Mouse (Mus musculus): ENCODE results near the gene Drd5.

Gene Drd5

DNA sequence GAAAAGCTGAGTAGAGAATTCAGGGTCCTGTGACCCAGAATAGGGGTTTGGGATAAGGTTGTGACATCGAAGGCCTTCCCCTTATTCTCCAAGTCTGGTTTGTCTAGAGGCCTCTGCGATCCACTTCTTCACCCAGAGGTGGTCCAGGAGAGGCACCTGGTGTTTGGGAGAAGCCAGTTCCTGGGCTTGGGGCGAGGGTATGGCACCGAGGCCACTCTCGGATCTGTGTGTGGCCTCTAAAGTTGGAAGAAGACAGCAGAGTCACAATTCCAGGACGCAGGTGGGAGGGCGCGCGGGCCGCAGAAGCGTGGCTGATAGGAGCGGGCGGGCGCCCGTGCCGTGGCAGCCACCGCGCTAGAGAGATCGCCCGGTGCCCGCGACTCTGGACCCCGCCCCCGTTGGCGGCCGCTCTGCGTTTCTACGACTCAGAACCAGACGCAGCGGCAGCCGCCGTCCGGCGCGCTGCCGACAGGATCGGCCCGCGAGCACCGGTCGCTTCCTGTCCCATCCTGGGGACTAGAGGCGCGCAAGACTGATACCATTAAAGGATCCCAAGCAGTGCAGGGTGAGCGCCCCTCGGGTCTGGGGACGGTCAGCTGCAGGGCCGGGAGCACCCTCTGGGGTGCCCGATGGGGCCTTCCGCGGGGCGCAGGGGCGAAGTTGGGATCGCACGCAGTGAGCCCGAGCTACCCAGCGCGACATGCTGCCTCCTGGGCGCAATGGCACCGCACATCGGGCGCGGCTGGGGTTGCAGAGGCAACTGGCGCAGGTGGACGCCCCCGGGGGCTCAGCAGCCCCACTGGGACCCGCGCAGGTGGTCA lies at the start of gene Drd5:
TSS of gene Drd5 (plus strand) at position 402 of the 821 bp plus-strand sequence.
- no peak for DNase-seq (ENCODE audit: low read depth)

DNA sequence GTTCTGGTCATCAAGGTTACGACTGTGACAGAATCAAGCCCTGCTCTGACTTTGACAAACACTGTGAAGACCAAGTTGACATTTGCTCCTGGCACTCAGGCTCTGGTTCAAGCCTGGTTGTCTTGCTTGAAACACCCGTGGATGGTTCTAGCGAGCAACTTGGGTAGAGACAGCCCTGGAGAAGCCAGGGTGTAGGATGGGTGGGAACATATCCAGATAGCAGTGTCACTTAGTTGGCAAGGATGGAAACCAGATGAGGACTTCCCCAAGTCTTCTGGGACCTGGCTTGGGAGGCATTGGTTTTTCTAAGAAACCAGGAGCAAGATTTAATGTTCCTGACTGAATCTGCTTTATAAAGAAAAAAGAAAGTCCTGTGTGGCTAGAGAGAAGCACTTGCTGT lies 48.2 kb upstream of the Drd5 start:
- no peak for DNase-seq (ENCODE audit: low read depth)

DNA sequence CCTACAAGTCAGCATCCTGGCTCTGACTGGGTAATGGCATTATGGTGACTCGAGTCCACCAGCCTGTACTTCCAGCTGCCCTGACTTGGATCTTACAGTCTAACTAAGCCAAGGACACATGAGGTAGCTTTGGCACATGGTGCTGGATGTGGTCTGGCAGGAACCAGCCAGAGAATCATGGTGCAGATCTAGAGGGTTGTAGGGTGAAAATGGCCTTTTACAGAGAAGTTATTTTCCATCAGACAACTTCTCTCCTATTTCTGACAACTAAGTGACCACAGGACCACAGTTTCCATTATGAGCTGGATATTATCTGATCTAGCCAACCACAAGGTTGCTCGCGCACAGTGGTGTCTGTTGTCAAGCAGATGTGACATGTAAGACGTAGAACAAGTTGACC lies 45.3 kb upstream of the Drd5 start:
- DNase-seq (ENCODE audit: low read depth): peak; percentile 44

DNA sequence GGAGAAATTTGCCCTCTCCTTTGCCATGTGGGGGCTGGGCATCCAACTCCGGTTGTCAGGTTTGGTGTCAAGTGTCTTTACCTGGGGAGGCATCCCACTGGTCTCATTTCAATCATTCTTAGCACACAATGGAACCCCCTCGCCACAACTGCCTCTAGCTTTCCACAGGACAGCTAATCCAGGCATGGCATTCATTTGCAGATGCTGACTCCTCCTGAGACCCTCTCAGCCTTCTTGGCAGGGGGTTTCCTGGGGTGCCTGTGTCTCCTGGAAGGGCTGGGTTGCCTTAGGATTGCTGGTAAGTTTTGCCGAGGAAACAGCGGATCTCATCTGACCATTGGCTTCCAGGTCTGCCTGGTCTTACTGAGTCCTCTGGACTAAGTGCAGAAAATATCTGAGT lies 43.4 kb upstream of the Drd5 start, which contains the start of gene Otop1:
TSS of gene Otop1 (plus strand) at position 202 of the 400 bp plus-strand sequence.
- DNase-seq (ENCODE audit: low read depth): no peak

DNA sequence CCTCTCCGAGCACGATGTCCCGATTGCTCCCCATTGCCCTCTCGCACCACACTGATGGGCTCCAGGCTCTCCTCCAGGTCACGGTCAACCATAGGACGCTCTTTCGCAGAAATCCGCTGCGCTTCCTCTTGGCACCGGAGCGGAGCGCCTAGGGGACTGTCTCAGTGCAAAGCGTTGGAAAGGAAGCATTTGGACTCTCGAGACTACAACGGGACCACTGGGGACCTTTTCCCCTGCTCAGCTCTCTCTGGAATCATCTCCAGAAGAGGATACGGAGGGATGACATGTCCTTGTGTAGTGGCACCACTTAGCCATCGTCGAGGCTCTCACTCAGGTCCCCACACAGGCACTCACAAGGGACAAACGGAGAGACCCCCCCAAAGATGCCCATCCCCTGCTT lies 42.7 kb upstream of the Drd5 start:
- no peak for DNase-seq (ENCODE audit: low read depth)

DNA sequence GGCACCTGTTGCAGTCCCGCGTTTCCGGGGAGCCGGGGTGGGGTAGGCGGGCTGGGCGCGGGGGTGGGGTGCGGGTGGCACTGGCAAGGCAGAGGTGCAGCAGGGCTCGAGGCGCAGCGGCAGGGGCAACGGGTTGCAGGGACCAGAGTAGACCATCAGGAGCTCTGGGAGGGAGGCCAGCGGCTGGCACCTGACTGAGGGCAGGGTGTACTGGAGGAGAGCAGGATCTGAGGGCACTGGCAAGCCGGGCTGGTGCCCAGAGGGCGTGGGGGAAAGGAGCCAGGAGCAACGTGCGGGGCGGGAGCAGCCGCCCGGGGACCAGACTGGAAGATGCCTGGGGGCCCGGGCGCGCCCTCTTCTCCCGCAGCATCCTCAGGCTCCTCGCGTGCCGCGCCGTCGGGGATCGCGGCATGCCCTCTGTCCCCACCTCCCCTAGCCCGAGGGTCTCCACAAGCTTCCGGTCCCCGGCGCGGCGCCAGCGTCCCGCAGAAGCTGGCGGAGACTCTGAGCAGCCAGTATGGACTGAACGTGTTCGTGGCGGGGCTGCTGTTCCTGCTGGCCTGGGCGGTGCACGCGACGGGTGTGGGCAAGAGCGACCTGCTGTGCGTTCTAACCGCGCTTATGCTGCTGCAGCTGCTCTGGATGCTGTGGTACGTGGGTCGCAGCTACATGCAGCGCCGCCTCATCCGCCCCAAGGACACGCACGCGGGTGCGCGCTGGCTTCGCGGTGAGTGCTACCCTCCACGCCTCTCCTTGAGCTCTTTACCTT lies 41.9 kb upstream of the Drd5 start:
- no peak for DNase-seq (ENCODE audit: low read depth)

DNA sequence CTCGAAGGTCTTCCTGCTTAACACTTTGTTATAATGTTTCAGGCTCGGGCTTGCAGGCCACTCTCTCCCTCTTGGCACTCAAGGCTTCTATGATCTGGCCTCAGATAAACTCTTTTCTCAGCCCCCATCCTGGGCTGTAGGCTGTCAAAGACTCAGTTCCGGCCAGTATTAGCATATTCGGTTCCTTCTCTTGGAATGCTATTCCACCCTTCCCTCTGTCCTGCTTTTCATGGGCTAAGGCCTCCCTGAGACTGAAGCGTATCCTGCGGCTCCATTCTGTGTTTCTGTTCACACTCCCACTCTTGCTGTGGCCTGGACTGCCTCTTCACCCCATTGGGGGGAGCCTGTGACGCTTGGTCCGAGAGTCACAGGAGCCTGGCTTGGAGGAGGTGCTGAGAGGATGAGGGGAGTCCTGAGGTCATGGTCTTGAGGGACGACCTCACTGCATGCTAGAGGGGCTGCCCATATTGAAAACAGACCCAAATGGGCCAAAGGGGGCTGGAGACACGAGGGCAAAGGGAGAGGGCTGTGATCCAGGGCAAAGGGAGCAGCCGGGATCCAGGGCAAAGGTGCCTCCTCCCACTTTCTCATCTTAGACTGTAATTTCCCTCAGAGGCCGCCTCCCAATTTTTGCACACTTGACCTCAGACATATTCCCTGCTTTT lies 41.1 kb upstream of the Drd5 start:
- DNase-seq (ENCODE audit: low read depth): no peak

DNA sequence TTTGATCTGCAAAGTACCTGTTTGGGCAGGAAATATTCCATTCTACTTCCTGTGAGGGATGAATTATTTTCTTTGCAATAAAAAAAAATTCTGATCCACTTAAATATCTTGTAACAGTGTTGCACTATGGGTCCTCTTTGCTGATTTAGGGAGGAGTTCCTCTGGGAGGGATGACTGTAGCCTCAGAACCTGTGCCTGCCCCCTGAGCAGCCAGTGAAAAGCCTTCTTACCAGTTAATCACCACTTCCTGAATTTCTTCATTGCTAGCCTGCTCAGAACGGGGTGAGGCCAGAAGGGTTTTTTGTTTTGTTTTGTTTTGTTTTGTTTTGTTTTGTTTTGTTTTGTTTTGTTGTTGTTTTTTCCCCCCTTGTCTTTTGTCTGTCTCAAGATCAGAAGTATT lies 39.1 kb upstream of the Drd5 start:
- no peak for DNase-seq (ENCODE audit: low read depth)

DNA sequence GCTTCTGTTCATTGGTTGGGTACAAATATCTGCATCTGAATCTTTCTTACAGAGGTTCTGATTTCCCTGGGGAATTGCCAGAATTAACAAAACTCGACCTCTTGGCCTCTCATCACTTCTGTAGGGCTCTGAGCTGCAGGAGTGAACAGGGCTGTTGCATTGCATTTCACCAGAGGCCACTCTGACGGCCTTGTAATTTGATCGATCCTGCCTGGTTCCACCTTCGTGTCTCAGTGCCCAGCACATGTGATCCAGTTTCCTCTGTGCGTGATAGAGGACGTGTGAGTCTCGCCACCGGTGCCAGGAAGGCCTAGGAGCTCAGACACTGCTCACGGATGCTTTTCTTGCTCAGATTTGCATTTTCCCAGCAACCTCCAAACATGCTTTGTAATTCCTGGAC lies 33.4 kb upstream of the Drd5 start:
- no peak for DNase-seq (ENCODE audit: low read depth)

DNA sequence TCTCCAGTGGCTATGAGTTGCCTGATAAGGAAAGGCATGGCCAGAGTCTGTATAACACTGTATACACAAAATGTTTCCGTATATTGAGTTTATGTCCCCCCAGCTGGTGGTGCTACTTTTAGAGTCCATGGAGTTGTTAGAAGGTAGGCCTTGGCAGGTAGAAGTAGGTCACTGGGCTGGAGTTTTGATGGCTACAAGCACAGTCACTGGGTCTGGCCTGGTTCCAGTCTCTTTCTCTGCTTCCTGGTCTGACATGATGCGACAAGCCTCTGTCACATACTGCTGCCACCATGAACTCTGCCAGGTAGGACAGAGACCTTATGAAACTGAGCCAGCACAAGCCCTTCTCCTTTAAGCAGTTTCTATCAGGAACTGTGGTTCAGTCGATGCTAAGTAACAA lies 30.7 kb upstream of the Drd5 start:
- no peak for DNase-seq (ENCODE audit: low read depth)

DNA sequence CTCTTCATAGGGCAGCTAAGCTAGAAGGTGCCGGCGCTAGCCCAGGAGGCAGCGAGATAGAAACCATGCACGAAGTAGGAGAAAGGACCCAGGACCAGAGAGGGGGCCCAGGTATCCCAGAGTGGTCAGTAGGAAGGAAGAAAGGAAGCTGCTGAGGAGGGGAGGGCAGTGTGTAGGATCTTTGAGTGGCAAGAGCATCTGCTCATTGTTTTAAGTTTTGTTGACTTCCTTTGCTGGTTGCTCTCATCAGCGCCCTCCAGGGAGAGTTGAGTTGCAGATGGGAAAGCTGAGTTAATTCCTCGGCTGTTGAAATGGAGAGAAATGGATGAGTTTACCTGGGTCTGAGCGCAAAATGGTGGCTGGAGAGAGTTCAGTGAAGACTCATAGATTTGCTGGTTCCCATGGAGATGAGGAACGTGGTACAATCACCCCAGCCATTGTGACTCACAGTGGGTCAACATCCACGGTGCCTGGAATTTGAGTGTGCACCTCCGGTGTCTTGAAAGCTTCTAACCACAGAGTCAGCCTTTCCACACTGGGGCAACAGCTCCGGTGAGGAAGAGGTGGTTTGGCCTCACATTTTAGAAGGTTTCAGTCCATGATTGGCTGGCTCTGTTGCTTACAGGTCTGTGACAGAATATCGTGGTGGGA lies 17.3 kb upstream of the Drd5 start:
- DNase-seq (ENCODE audit: low read depth): no peak

DNA sequence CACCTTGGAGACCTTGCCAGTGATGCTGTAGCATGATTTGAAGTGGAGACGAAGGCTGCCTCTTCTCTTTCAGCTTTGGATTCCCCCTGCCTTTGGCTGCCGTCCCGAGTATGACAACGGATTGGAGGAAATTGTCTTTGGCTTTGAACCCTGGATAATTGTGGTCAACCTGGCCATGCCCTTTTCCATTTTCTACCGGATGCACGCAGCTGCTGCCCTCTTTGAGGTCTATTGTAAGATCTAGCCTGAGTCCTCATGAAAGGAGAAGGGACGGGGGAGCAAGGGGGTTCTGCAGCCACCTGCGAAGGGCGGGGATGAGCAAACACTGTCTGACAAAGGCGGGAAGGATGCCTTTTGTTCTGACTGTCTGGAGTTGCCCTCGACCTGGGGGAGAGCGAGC lies 16.5 kb upstream of the Drd5 start:
- DNase-seq (ENCODE audit: low read depth): no peak

DNA sequence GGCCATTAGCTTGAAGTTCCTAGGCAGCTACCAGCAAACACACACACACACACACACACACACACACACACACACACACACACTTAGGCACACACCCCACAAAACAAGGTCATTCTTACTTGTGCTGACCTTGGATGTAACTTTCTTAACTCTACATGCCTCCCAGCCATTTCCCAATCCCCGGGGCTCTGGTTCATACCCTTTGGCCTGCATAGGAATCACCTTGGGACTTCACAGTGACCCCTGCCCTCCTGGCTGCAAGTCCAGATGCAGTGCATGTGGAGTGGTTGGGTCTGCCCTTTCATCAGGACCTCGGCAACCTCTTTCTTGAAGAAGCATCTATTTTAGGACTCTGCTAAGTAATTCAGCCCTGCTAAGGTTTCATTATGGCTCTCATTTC lies 13.9 kb upstream of the Drd5 start:
- DNase-seq (ENCODE audit: low read depth): no peak

DNA sequence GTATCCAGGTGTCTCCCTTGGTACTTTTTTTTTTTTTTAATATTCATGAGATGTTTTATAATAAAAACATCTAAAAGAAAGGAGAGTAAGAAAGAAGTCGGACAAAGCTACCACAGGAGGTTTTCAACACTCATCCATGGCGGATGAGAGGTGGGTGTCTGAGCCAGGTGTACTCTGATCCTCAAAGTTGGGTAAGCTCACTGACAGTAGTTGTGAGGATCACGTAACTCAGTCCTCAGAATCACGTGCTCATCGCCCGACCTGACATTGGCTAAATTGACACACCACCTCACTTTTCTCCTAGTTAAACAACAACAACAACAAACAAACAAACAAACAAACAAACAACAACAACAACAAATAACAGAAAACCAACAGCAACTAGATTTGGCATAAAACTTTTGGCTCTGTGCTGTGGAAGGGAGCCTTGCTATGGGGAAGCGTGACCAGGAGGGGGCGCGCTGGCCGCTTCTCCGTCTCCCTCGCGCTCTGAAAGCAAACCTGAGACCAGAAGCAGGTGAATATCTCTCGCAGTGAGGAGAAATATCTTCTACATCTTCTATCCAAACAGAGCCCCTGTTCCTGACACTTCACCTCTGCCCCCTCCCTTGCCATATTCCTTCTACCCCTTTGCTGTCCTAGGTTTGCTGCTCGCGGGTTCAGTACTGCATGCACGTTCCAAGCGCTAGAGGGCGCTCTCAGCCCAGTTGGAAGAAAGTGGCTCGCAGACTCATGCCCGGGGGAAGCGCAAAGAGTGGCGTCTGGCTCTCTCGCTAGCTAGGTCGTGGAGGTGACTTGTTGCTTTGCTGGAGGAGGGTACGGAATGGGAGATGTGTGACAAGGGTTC lies 11.7 kb upstream of the Drd5 start:
- peak; percentile 91 for DNase-seq (ENCODE audit: low read depth)

DNA sequence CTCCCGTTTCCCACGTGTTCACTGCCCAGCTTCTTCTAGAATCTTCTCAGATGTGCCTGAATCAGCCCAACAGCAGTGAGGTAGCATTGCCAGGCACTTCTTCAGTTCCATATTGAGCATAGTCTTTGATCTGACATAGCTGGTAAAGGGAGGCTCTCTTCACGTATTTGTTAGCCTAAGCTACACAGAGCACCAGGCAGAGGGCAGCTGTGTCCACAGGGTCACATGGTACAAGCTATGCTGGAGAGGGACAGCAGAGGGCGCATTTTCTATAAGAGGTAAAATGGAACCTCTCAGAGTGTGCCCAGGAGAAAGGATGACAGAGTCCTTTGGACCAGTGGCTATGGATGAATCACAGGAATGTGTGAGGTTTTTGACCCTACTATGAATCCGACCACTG lies 10.3 kb upstream of the Drd5 start:
- peak; percentile 69 for DNase-seq (ENCODE audit: low read depth)

DNA sequence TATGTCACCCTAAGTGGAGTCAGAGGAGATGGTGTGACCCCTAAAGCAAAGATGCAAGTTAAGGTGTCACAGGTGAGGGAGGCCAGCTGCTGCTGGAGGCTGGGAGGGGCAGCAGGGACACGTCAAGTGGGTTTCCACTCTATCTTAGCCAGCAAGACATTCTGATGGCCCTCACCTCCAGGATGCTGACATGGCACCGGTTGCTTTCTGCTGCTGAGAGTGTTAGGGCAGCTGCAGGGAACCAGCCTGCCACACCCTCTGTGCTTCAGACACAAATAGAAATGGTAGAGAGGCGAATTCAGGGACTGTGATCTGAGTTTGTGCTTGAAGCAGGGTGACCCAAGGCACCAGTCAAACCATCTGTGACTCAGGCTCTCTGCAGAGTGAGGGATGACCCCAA lies 9.4 kb upstream of the Drd5 start:
- no peak for DNase-seq (ENCODE audit: low read depth)

DNA sequence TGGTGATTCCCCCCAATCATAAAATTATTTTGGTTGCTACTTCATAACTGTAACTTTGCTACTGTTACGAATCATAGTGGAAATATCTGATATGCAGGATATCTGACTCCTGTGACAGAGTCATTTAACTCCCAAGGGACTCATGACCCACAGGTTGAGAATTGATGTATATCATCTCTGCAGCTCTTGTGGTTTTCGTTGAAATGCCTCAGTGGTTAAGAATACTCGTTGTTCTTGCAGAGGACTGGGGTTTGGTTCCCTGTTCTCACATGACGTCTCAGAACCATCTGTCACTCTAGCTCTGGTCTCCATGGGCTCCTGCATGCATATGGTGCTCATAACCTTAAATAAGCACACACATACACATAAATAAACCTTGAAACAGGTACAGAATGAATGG lies 14.2 kb downstream of the Drd5 start:
- DNase-seq (ENCODE audit: low read depth): no peak

DNA sequence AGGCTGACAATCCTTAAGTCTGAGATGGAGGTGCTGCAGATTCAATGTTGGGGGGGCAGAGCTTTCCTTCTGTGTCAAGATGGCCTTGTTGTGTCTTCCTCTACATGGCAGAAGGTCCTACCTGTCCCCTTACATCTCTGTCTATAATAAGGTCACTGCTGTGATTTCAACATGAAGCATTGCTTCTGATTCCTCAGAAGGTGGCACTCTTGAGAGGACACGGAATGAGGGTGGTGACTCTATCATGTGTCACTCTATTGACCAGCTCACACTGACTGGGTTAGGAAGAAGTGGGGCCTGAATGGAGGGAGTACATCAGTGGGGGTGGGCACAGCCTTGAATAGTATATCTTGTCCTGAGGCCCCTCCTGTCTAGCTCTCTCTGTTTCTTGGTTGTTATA lies 15.4 kb downstream of the Drd5 start:
- DNase-seq (ENCODE audit: low read depth): no peak

DNA sequence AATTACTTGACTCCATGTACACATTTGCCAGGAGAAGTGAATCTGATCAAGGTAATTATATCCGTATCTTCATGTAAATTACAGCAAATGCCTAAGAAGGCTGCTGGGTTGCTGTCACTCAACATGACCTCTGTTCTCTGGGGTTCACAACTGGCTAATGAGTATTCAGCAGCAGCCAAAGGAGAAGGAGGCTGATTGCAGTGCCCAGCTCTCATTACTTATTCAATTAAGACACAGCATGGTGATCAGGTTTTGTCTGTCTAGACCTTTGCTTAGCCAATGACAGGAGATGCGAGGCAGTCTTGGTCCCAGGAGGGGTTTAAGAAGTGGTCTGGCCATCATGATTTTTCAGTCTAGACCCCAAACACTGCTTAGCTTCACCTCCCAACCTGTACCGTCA lies 23.9 kb downstream of the Drd5 start:
- DNase-seq (ENCODE audit: low read depth): no peak

DNA sequence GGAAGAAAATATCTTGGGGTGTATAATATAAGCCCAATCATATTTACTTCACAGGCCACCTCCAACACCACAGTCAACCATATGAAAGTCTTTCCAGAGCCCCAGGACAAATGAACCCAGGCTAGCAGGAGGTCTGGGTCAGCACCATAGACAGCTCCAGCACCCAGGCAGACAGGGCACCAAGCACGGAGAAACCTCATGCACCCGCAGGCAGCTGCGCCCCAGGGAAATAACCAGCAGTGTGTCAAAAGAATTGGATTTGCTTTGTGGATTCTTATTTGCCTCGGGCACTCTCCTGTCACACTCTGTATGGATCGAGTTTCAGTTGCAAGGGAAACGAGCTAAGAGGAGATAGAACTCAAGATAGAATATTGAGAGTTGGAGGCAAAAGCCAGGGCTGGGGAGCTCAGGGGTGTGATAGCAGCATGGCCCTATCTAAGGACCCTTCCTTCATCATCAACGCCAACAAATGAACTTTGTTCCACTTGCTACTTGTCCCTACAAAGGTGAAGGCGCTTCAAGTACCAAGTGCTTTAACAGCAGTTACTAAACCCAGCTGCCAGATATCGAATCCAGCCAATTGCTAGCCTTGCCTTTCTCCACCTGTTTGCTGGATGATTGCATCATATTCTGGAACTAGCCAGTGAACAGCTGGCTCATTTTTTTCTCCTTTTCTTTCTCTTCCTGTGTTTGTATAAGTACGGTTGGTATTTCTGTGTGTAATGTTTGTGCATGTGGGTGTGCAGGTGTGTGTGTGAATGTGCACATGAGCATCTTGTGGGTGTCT lies 27.7 kb downstream of the Drd5 start:
- DNase-seq (ENCODE audit: low read depth): no peak
